Mouse (Mus musculus) stomach, postnatal 0 days (tissue): ENCODE data around the gene Cilp2. TPM values are rescaled to one million over a fixed set of nuclear protein-coding genes. Genes with fewer than 3 reads are reported as not detected.

Source experiments
- ATAC-seq: fragments of 200-750 bp; cut with Nextera tagmentation; 2 replicates; pipeline ENCODE4 v1.8.0; 2017; ENCODE audit not compliant: low FRiP score, low TSS enrichment
- DNase-seq: peaks from one replicate; pipeline ENCODE4 v3.0.0-alpha.2; 2016; ENCODE audit warnings: low spot score
- H3K27ac ChIP-seq: fragments of 300-500 bp; sonication (generic); replicated peaks from 2 replicates; pipeline ENCODE4 v1.5.1; 2014; ENCODE audit warnings: mild to moderate bottlenecking, control low read depth
- H3K27me3 ChIP-seq: fragments of 300-500 bp; sonication (generic); 2 replicates; pipeline ENCODE4 v1.6.1; 2014; ENCODE audit warnings: low read length; ENCODE audit not compliant: control insufficient read depth, insufficient read depth
- H3K36me3 ChIP-seq: fragments of 300-500 bp; sonication (generic); 2 replicates; pipeline ENCODE4 v1.6.1; 2014; ENCODE audit warnings: low read length, mixed read lengths; ENCODE audit not compliant: control insufficient read depth, insufficient read depth
- H3K4me1 ChIP-seq: fragments of 300-500 bp; sonication (generic); replicated peaks from 2 replicates; pipeline ENCODE4 v1.6.1; 2014; ENCODE audit warnings: antibody characterized with exemption; ENCODE audit not compliant: control insufficient read depth, insufficient read depth
- H3K4me2 ChIP-seq: fragments of 300-500 bp; sonication (generic); replicated peaks from 2 replicates; pipeline ENCODE4 v1.6.1; 2014; ENCODE audit warnings: low read depth, mild to moderate bottlenecking, control low read depth, moderate library complexity
- H3K4me3 ChIP-seq: fragments of 300-500 bp; sonication (generic); 2 replicates; pipeline ENCODE4 v1.5.1; 2014; ENCODE audit warnings: low read depth, low read length, control low read depth
- H3K9ac ChIP-seq: fragments of 300-500 bp; sonication (generic); 2 replicates; pipeline ENCODE4 v1.6.1; 2014; ENCODE audit warnings: mild to moderate bottlenecking, low read length, control low read depth, mixed read lengths
- H3K9me3 ChIP-seq: fragments of 300-500 bp; sonication (generic); 2 replicates; pipeline ENCODE4 v1.6.1; 2016; ENCODE audit warnings: low read length; ENCODE audit not compliant: control insufficient read depth
- CTCF ChIP-seq: IDR thresholded peaks from 2 replicates; pipeline ENCODE4 v1.5.1; 2016; ENCODE audit warnings: antibody characterized with exemption, low read depth, mild to moderate bottlenecking, moderate library complexity
- EP300 ChIP-seq: optimal IDR thresholded peaks from 2 replicates; pipeline ENCODE3; 2016; ENCODE audit warnings: antibody characterized with exemption
- WGBS: fragments of 180-500 bp; shearing (Covaris S2); extraction: QIAGEN DNeasy Blood & Tissue Kit; methylation state at CpG from one replicate; pipeline ENCODE4 v1.1.7; 2014; 5-methylcytosine and 5-hydroxymethylcytosine counted together
- polyA plus RNA-seq: library from polyadenylated mRNA; unstranded; fragments of >200 nt; fragmentation: Nextera tagmentation; extraction: Ambion mirVana; gene quantifications from 2 replicates; pipeline ENCODE4 v1.2.1, GENCODE M21; 2015

Cilp2 gene
- polyA plus RNA-seq, 1 experiment from 2014 or later, result 0.36 TPM

- Histone ChIP-seq H3K4me3 (no peak overlapping the region), H3K4me1 (no peaks in the 10 kb centered on the region), H3K9me3 (no peaks in the 10 kb centered on the region), H3K36me3 (no peaks in the 10 kb centered on the region), H3K27me3 (no peaks in the 10 kb centered on the region), H3K27ac (no peak overlapping the region), H3K9ac (no peak overlapping the region), H3K4me2 (no peak overlapping the region)
- DNase-seq, result no peak
- TF ChIP-seq EP300 (no peak), CTCF (no peak)
- WGBS, result 52% methylated on average over 5 of the region's 5 CpGs
- no peak for ATAC-seq
These were observed 23.3 kb downstream of the Cilp2 start for GRCm38 (mm10) chr8:69864180-69864579.

GRCm38 (mm10) chr8:69863387-69864020 is 24.0 kb downstream of the Cilp2 start:
- DNase-seq (no peak), ATAC-seq (peak; percentile 68)
- Histone ChIP-seq H3K4me2 (no peak overlapping the region), H3K4me1 (no peaks in the 10 kb centered on the region), H3K27me3 (no peaks in the 10 kb centered on the region), H3K9me3 (no peaks in the 10 kb centered on the region), H3K9ac (no peak overlapping the region), H3K4me3 (no peak overlapping the region), H3K36me3 (no peaks in the 10 kb centered on the region), H3K27ac (no peak overlapping the region)
- 69% methylated on average over 5 of the region's 5 CpGs for WGBS
- no peak for TF ChIP-seq EP300
- TF ChIP-seq CTCF, result no peak

GRCm38 (mm10) chr8:69861251-69861650 is 26.2 kb downstream of the Cilp2 start:
- no peak overlapping the region for H3K4me2 ChIP-seq
- DNase-seq (no peak), ATAC-seq (no peak)
- no peak overlapping the region for H3K4me3 ChIP-seq
- no peak overlapping the region for H3K9ac ChIP-seq
- H3K4me1 ChIP-seq, result no peaks in the 10 kb centered on the region
- no peaks in the 10 kb centered on the region for H3K36me3 ChIP-seq
- no peaks in the 10 kb centered on the region for H3K27me3 ChIP-seq
- 54% methylated on average over 2 of the region's 2 CpGs for WGBS
- H3K27ac ChIP-seq, result no peak overlapping the region
- TF ChIP-seq EP300 (no peak), CTCF (no peak)
- H3K9me3 ChIP-seq, result no peaks in the 10 kb centered on the region

- no peak overlapping the region for H3K9ac ChIP-seq
- H3K4me2 ChIP-seq, result no peak overlapping the region
- no peak for DNase-seq
These were observed 26.7 kb downstream of the Cilp2 start for GRCm38 (mm10) chr8:69860807-69861206.

GRCm38 (mm10) chr8:69853869-69854268 is 33.6 kb downstream of the Cilp2 start:
- H3K9ac ChIP-seq, result no peak overlapping the region
- H3K4me3 ChIP-seq, result no peak overlapping the region
- no peaks in the 10 kb centered on the region for H3K4me1 ChIP-seq
- no peak overlapping the region for H3K4me2 ChIP-seq
- no peaks in the 10 kb centered on the region for H3K27me3 ChIP-seq
- no peaks in the 10 kb centered on the region for H3K36me3 ChIP-seq
- 89% methylated on average over 10 of the region's 10 CpGs for WGBS
- no peak overlapping the region for H3K27ac ChIP-seq
- TF ChIP-seq CTCF, result 0 out of 2 replicates have a peak, but pooled peaks have one; percentile 4
- TF ChIP-seq EP300, result no peak
- DNase-seq (no peak), ATAC-seq (no peak)
- H3K9me3 ChIP-seq, result no peaks in the 10 kb centered on the region

More at GRCm38 (mm10) chr8:69860807-69861206, 26.7 kb downstream of the Cilp2 start:
- Histone ChIP-seq H3K4me3 (no peak overlapping the region), H3K9me3 (no peaks in the 10 kb centered on the region), H3K4me1 (no peaks in the 10 kb centered on the region), H3K36me3 (no peaks in the 10 kb centered on the region), H3K27ac (no peak overlapping the region), H3K27me3 (no peaks in the 10 kb centered on the region)
- ATAC-seq, result no peak
- 60% methylated on average over 4 of the region's 4 CpGs for WGBS
- TF ChIP-seq EP300 (no peak), CTCF (peak; percentile 49)

GRCm38 (mm10) chr8:69850926-69851506 is 36.5 kb downstream of the Cilp2 start:
- TF ChIP-seq CTCF, result no peak
- TF ChIP-seq EP300, result no peak
- peak; percentile 11; the same call in 1 of the 2 replicates for ATAC-seq
- DNase-seq, result peak; percentile 53
- Histone ChIP-seq H3K4me3 (no peak overlapping the region), H3K36me3 (no peaks in the 10 kb centered on the region), H3K9me3 (no peaks in the 10 kb centered on the region), H3K4me1 (no peaks in the 10 kb centered on the region), H3K9ac (no peak overlapping the region), H3K4me2 (no peak overlapping the region), H3K27me3 (no peaks in the 10 kb centered on the region), H3K27ac (peak overlapping the region; percentile 56; the same call in 1 of the 2 replicates)
- 79% methylated on average over 7 of the region's 7 CpGs for WGBS
